Mouse (Mus musculus) macrophage (primary cell): Measurements from ENCODE around the gene Dpy19l1. TPM values are rescaled to one million over a fixed set of nuclear protein-coding genes. Genes with fewer than 3 reads are reported as not detected.

ENCODE experiments used
- H3K27ac ChIP-seq: fragments of 350-480 bp; formaldehyde crosslinking; 2 replicates; pipeline ENCODE4 v1.9.0; 2021
- H3K36me3 ChIP-seq: fragments of 350-480 bp; formaldehyde crosslinking; 2 replicates; pipeline ENCODE4 v1.9.0; 2021; ENCODE audit errors: inconsistent target
- H3K4me3 ChIP-seq: fragments of 350-480 bp; formaldehyde crosslinking; 2 replicates; pipeline ENCODE4 v1.9.0; 2021; ENCODE audit errors: inconsistent target
- H3K79me2 ChIP-seq: fragments of 350-480 bp; formaldehyde crosslinking; 2 replicates; pipeline ENCODE4 v1.9.0; 2021; ENCODE audit errors: inconsistent target
- WGBS: methylation state at CpG from one replicate; pipeline ENCODE4 v1.1.7; 2026; ENCODE audit warnings: inconsistent platforms; ENCODE audit not compliant: missing documents; 5-methylcytosine and 5-hydroxymethylcytosine counted together
- polyA plus RNA-seq: library from polyadenylated mRNA; stranded (reverse); fragments of 250-400 nt; gene quantifications from 3 replicates; pipeline ENCODE4 v1.2.4, GENCODE M21; 2018; ENCODE audit warnings: inconsistent platforms

Dpy19l1 gene
- polyA plus RNA-seq, 1 experiment from 2014 or later = 9.7 TPM

DNA sequence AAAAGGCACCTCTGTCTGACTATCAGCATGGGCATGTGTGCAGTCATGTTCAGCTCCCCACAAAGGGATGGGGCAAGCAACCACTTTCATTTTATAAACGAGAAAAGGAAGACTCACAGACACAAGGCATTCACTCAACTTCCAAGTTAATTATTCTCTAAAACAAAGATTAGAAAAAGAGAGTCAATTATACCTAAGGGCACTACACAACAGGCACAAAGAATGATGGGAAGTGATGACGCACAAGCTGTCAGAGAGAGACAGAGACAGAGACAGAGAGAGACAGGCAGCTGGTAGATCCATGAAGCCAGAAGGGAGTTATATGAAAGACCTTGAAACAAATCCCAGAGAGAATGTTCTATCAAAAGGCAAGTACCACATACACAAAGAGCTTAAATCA lies 68.0 kb downstream of the Dpy19l1 start:
- Histone ChIP-seq H3K4me3 (no peak overlapping the region), H3K79me2 (no peaks in the 10 kb centered on the region), H3K27ac (no peak overlapping the region), H3K36me3 (peaks cover 10% of the 10 kb centered on the region; the same call in 1 of the 2 replicates)
- WGBS = 67% methylated on average over 2 of the region's 2 CpGs

DNA sequence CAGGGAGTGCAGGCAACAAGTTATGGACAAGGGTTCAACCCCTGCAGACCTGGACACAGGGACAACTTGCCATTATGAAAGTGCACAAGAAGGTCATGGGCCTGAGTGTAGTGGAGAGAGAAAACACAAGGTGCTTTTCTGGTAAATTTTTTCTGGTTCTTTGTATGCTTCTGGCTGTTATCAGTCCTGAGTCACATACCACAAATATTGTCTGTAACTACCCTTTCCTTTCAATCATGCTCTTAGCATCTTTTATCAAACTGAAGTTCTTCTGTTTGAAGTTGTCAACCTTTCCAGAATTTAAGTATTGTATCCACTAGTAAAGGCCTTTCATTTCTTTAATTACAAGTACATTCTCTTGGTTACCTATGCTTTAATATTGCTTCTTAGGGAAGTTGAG lies 73.2 kb downstream of the Dpy19l1 start:
- Histone ChIP-seq H3K79me2 (no peaks in the 10 kb centered on the region), H3K27ac (no peak overlapping the region), H3K4me3 (no peak overlapping the region), H3K36me3 (peaks cover 10% of the 10 kb centered on the region; the same call in 1 of the 2 replicates)

DNA sequence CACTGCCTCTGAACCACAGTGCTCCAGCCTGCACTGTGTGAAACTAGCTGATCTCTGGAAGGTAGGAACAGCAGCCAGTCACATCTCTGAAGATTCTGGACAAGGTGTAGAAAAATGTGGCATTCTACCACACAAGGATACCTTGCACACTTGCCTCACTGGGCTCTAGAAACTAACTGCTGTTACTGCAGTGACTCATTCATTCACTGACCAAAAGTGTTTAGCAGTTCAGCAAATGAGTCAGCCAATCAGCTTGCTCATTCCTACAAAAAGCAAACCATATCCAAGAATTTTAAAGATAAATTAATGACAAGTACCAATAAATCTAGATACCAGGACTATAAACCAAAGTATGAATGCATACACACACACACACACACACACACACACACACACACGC lies 77.3 kb downstream of the Dpy19l1 start:
- peaks cover 10% of the 10 kb centered on the region; the same call in 1 of the 2 replicates for H3K36me3 ChIP-seq
- H3K4me3 ChIP-seq = no peak overlapping the region
- 80% methylated on average over 1 of the region's 1 CpGs for WGBS
- H3K27ac ChIP-seq = no peak overlapping the region
- no peaks in the 10 kb centered on the region for H3K79me2 ChIP-seq

DNA sequence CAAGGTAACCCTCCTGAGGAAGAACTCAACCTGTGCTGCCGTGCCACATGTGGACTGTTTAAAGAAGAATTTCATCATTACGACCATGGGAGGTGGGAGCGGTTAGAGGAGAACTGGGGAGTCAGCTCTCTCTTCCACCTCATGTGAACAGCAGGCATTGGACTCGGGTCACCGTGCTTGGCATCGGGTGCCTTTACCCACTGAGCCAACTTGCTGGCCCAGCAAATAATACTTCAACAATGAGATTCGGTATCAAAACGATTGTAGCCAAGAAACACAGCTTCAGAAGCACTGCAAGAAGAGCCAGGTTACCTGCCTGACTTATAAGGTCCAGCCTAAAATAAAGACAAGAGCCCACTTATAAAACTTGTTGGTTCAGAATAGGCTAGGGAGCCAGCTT lies 79.7 kb downstream of the Dpy19l1 start:
- no peaks in the 10 kb centered on the region for H3K79me2 ChIP-seq
- 99% methylated on average over 8 of the region's 8 CpGs for WGBS
- H3K27ac ChIP-seq = no peak overlapping the region
- H3K4me3 ChIP-seq = no peak overlapping the region
- H3K36me3 ChIP-seq = peaks cover 18% of the 10 kb centered on the region; the same call in 1 of the 2 replicates

DNA sequence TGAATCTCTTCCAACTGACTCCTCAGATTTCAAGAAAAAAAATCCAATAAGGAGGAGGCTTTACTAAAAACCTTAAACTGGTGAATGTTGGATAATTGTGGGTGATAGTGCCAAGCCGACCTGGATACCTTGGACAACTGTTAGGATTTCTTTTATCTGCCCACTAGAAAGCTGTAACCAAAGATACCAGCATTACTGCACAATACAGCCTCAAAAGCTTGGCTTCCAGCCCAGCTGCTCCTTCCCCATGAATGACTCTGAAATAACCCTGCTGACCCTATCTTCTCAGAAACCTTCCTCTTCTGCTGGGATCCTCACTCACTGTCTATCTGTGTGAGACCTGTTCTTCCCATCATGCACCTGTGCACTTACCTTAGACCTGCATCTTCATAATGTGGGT lies 81.1 kb downstream of the Dpy19l1 start:
- H3K36me3 ChIP-seq = peaks cover 21% of the 10 kb centered on the region; the same call in 1 of the 2 replicates
- 80% methylated on average over 1 of the region's 1 CpGs for WGBS

DNA sequence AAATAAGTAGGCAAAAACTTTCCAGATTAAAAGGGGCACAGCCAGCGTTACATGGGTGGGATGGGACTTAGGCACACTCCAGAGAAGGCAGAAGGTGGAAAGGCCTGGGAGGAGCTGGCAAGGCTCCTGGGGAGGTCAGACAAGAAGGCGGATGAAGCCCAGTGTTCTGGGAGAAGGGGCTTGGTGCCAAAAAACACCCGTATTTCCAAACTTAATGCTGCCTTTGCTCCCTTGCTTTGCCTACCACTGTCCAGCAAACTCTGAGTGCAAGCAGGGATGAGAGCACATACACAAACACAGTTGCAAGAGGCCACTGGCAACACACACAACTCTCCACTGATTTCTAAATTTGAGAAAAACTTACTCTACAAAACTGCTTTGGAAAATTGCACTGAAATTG lies 81.7 kb downstream of the Dpy19l1 start:
- Histone ChIP-seq H3K4me3 (no peak overlapping the region), H3K27ac (no peak overlapping the region), H3K79me2 (no peaks in the 10 kb centered on the region), H3K36me3 (peaks cover 21% of the 10 kb centered on the region; the same call in 1 of the 2 replicates)
- 98% methylated on average over 3 of the region's 3 CpGs for WGBS

More for the DNA sequence above, 81.1 kb downstream of the Dpy19l1 start:
- no peak overlapping the region for H3K4me3 ChIP-seq
- no peaks in the 10 kb centered on the region for H3K79me2 ChIP-seq
- no peak overlapping the region for H3K27ac ChIP-seq

DNA sequence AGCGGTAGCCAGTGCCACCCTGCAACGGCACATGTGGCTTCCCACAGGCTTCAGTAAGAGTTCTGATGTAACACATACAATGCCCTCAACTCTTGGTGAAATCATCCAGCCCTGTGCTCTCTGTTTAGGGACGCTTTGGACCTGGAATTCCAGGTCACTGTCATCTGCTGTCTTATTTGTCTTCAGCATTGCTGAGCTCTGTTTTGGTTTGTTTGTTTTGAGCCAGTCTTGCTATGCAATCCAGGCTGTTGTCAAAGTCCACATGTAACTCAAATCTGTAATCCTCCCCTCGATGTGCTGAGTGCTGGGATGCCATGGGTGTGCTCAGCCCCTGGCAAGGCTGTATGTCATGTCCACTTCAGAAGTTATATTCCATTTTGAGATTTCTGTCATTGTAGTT lies 82.8 kb downstream of the Dpy19l1 start:
- H3K79me2 ChIP-seq = no peaks in the 10 kb centered on the region
- WGBS = 94% methylated on average over 4 of the region's 4 CpGs
- H3K36me3 ChIP-seq = peaks cover 21% of the 10 kb centered on the region; the same call in 1 of the 2 replicates
- H3K4me3 ChIP-seq = no peak overlapping the region
- no peak overlapping the region for H3K27ac ChIP-seq

DNA sequence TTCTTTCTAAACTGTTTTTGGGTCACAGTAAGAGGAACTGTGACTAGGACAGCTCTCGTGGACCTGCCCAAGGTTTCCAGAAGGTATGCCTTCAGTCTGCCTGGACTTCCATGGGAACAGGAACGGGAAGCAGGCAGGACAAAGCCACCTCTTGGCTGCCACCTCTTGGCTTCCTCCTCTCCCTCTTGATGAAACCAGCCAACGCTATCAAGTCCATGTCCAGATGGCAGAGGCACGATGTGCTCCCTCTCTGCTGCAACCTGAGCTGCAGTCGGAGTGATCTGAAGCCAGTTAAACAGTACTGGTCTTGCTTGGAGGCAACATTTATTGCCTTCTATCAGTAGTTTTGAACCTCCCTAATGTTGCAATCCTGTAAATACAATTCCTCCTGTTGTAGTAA lies 84.7 kb downstream of the Dpy19l1 start:
- Histone ChIP-seq H3K4me3 (no peak overlapping the region), H3K79me2 (no peaks in the 10 kb centered on the region), H3K27ac (no peak overlapping the region), H3K36me3 (peaks cover 21% of the 10 kb centered on the region; the same call in 1 of the 2 replicates)
- WGBS = 91% methylated on average over 5 of the region's 5 CpGs

DNA sequence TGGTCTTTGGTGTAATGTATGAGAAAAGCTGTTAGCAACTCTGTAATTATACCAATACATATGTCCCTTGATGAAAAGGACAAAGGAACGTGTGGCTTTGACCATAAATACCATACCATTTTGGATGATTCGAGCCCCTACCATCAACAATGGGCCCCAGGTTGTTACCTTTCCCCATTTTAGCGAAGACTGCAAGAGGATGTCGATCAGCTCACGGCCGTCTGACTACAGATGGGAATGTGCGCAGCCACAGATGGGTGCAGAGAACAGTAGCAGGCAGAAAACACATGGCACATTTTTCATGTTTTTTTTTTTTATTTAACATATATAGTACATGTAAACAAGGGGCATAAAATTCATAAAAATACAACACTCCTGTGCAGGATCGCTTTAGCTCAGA lies 91.5 kb downstream of the Dpy19l1 start:
- Histone ChIP-seq H3K4me3 (no peak overlapping the region), H3K36me3 (peaks cover 6% of the 10 kb centered on the region; the same call in 1 of the 2 replicates), H3K27ac (no peak overlapping the region), H3K79me2 (no peaks in the 10 kb centered on the region)
- 92% methylated on average over 8 of the region's 8 CpGs for WGBS

DNA sequence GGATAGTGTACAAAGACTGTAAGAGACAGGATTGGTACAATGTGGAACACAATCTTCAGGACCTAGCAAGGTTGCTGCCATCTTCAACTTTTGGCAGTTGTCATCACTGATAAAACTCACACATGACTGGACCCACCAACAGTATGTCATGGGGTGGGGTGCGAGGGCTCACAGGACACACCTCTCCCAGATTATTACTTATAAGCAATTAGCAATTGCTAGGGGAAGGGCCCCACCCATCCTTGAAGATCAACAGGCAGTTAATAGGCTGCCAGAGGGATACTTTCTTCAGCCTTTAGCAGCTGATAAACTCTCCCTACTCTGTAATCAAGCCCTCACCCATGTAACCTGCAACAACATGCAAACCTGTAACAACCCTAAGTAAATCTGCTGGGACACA lies 92.5 kb downstream of the Dpy19l1 start:
- no peaks in the 10 kb centered on the region for H3K79me2 ChIP-seq
- 100% methylated on average over 1 of the region's 1 CpGs for WGBS
- no peak overlapping the region for H3K4me3 ChIP-seq
- H3K36me3 ChIP-seq = peaks cover 6% of the 10 kb centered on the region; the same call in 1 of the 2 replicates
- H3K27ac ChIP-seq = no peak overlapping the region

DNA sequence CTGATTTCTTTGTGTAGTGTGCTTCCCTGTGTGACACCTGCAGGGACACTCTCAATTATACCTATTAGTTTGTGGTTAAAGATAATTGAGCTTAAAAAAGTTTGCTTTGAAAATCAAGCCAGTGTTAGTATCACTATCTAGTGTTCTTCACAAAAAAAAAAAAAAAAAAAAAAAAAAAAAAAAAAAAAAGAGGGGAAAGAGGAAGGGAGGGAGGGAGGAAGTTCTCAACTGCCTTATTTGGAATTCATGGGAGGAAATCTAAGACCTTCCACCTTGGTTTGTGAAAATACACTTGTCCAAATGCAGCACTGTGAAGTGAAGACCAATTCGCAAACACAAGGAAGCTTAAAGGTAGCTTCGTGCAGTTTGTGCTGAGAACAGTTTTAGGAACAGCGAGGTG lies 94.9 kb downstream of the Dpy19l1 start:
- H3K27ac ChIP-seq = no peak overlapping the region
- H3K4me3 ChIP-seq = no peak overlapping the region
- H3K79me2 ChIP-seq = no peaks in the 10 kb centered on the region
- H3K36me3 ChIP-seq = peaks cover 6% of the 10 kb centered on the region; the same call in 1 of the 2 replicates
- WGBS = 82% methylated on average over 3 of the region's 3 CpGs

DNA sequence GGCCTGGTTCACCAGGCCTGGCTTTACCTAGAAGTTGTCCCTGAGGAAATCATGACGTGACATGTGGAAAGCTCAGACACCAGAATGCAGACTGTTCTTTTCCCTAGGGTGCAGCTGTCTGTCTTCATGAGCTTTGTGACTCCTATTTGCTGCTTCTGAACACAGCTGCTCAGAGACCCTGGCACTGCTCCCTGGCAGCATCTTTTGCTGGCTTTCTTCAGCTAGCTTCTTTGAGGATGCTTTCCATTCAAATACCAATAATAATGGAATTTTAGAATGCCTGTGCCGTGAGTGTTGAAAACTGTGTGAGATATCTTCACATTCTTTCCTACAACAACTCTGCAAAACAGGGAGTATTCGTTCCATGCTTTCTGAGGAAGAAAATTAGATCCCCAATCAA lies 108.8 kb downstream of the Dpy19l1 start:
- no peaks in the 10 kb centered on the region for H3K79me2 ChIP-seq
- H3K27ac ChIP-seq = no peak overlapping the region
- WGBS = 97% methylated on average over 3 of the region's 3 CpGs
- H3K36me3 ChIP-seq = no peaks in the 10 kb centered on the region
- no peak overlapping the region for H3K4me3 ChIP-seq

DNA sequence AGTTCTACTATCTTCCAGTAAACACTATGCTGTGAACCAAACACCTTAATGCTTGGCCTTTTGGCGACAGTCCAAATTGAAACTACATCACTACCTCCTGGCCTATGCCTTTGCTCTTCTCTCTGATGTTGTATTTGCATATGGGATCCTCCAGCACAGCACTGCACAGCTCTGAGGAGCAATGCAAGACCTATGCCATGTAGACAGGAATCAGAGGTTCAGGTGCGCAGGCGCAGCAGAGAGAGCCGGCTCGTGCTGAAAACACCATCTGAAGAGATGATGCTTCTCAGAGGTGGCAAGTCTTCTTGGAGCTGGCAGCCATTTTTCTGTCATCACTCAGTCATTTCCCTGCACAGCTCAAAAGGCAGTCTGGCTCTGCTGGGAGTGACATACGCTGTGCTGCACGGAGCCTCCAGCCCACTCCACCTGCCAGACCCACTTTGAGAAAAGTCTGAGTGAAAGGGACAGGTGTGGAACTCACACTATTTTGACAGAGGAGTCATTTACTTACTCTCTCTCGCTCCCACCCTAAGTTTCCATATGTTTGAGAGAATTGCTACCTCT lies 112.1 kb downstream of the Dpy19l1 start:
- 92% methylated on average over 8 of the region's 8 CpGs for WGBS
- H3K36me3 ChIP-seq = no peaks in the 10 kb centered on the region
- H3K27ac ChIP-seq = no peak overlapping the region
- H3K4me3 ChIP-seq = no peak overlapping the region
- no peaks in the 10 kb centered on the region for H3K79me2 ChIP-seq

DNA sequence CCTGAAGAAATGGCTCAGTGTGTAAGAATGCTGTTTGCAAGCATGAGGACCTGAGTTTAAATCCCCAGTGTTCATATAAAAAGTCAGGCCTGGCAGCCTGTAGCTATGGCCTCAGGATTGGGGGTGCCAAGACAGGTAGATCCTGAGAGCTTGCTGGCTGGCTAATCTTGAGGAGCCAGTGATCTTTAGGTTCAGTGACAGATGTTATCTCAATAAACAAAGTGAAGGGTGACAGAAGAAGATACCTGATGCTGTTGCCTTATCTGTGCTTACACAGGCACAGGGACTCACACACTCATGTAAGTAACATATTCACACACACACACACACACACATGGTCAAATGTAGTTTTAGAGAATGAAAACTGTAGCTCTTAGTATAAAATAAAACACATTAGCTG lies 115.7 kb downstream of the Dpy19l1 start:
- no peak overlapping the region for H3K27ac ChIP-seq
- H3K36me3 ChIP-seq = no peaks in the 10 kb centered on the region

DNA sequence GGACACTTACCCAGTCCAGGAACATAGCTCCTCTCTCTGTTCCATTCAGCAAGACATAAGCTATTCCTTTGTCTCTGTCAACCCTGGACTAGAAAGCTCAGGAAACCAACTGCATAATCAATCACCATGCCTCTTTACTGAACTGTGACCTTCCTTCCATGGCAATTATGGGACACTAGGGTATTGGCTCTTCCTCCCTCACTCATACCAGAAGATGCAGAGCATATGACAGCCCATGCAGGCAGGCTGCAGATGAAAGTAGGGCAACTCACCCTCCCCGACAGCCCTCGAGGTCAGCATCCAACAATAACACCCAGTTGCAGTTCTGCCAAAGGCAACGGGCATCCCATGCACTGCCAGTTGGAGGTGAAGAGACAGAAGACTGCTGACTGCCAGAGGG lies 123.6 kb downstream of the Dpy19l1 start:
- Histone ChIP-seq H3K79me2 (no peaks in the 10 kb centered on the region), H3K27ac (no peak overlapping the region), H3K36me3 (no peaks in the 10 kb centered on the region), H3K4me3 (no peak overlapping the region)
- WGBS = 92% methylated on average over 3 of the region's 3 CpGs

More for the DNA sequence above, 115.7 kb downstream of the Dpy19l1 start:
- Histone ChIP-seq H3K79me2 (no peaks in the 10 kb centered on the region), H3K4me3 (no peak overlapping the region)

DNA sequence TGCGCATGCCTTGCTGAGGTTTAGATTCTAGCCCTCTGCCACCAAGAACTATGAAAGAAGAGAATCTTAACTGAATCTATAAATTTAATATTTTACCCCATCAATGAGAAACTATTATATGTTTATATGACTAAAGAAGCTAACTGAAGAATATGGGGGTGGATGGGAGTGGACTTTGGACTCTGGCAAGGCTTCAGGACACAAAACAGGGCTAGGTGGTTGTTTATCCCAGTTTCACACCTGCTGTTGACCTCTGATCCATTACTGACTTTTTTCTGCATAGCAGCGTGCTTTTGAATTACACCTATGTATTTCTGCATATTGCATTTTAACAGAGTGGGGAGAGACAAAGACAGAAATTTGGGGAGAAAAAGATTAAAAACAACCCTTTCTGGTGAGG lies 124.1 kb downstream of the Dpy19l1 start:
- Histone ChIP-seq H3K36me3 (no peaks in the 10 kb centered on the region), H3K27ac (no peak overlapping the region), H3K79me2 (no peaks in the 10 kb centered on the region), H3K4me3 (no peak overlapping the region)
- 82% methylated on average over 2 of the region's 2 CpGs for WGBS
